Mouse (Mus musculus): ENCODE results near the gene Cldn34b3.
"Not testable (repeated sequence)": the region's sequence is repeated elsewhere in the genome, so short reads cannot be mapped to it uniquely, and the experiment has no call there.

Cldn34b3 gene

DNA sequence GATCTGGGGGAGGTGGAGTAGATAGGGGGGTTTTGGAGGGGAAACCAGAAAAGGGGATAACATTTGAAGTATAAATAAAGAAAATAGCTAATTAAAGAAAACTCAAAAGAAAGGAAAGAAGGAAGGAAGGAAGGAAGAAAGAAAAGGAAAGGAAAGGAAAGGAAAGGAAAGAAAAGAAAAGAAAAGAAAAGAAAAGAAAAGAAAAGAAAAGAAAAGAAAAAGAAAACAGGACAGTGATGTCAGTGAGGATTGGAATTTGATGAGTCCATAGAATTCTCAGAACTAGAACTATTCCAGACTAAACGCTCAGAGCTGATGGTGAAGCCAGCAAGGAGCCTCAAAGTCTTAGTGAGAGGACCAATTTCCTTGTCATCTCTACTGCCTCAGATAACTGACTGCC lies at the start of gene Cldn34b3:
Gene Cldn34b3 (plus strand): TSS at position 301 of the 400 bp plus-strand sequence.
- not testable (repeated sequence) for DNase-seq (ENCODE audit: low spot score)
